Mouse (Mus musculus) cerebellum, postnatal 25 days (tissue): Measurements from ENCODE around the gene Kcnk2.

Source experiments
- DNase-seq, 2 experiments: peaks; one replicate each; pipeline ENCODE4 v3.0.0; 2021; ENCODE audit warnings: mixed read lengths in 2 of 2

Gene Kcnk2

GRCm38 (mm10) chr1:189214477-189214876, 187.6 kb downstream of the Kcnk2 start:
- DNase-seq, result no peak

DNA sequence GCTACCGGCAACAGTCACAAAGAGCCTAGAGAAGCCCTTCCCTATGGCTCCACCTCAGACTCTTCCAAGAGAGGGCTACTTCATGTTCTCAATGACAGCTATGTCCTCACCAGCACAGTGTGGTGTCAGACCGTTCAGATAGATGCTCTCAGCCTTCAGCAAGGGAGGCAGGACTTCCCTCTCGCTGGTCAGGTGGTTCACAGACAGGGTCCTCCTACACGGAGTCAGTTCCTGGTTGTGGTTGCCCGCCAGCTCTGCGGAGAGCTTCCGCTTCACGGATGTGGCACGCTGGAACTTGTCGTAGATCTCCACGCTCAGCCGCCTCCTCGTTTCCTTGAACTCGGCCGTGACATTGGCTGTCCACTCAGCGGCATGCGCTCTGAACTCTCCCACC, 192.4 kb downstream of the Kcnk2 start:
- peak; percentile 17 to 19 for DNase-seq

DNA sequence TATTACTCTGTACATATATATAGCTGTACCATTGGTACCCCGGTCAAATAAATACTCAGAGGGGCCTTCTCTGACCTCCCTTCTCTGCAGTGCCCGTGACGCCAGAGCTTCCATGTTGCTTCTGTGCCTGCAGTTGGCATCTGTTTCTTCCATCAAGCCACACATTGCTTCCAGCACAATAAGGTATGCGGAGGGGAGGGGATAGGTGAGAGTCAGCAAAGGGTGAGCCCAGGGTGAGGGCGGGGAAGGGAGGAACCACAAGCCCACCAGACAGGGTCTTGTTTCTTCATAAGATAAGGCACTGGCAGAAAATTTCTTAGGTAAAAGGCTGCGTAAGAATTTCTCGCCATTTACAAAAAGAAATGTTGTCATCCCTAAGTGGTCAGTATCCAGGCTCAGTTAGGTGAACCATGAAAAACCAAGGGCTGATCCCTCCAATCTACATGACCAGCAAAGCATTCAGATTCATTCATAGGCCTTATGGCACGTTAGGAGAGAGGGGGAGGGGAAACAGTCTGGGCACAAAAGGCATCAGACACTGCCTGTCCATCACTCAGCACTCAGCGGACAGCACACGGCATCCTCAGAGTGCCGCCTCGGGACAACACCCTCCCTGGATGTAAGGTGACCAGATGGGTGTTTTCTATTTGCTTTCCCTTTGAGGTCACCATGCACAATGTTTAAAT, 192.9 kb downstream of the Kcnk2 start:
- no peak for DNase-seq

GRCm38 (mm10) chr1:189208605-189209004, 193.5 kb downstream of the Kcnk2 start:
- no peak for DNase-seq

- DNase-seq, result no peak
Observed at GRCm38 (mm10) chr1:189195758-189196157, 206.3 kb downstream of the Kcnk2 start.

DNA sequence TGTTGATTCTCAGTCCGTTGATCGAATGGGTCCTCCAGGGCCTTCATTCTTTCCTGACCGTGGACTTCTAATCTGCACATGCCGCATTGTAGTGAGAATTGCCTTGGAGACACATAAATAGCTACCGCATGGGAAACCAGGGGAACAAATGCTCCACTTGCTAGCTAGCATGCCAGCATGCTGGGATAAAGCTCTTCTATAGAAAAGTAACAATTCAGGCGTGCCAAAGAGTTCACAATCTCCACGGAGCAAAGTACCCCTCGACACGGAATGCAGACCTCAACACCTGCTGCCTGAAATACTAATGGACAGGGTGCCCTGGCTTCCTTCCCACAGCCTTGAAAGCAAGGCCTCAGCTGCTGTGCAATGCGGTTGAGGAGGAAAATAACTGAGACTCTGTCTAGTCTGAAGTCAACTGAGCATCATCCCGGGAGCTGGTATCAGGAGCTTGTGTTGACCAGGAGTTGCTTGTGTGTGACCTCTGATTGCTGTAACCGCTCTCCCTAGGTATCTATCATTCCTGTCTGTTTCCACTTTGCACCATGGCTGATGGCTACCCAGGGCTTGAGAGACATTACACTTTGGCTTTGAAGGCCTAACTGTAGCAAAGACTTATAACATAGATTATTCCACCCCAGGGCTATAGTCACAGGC, 214.2 kb downstream of the Kcnk2 start:
- peak in 1 of 2 experiments; percentile 23 for DNase-seq

DNA sequence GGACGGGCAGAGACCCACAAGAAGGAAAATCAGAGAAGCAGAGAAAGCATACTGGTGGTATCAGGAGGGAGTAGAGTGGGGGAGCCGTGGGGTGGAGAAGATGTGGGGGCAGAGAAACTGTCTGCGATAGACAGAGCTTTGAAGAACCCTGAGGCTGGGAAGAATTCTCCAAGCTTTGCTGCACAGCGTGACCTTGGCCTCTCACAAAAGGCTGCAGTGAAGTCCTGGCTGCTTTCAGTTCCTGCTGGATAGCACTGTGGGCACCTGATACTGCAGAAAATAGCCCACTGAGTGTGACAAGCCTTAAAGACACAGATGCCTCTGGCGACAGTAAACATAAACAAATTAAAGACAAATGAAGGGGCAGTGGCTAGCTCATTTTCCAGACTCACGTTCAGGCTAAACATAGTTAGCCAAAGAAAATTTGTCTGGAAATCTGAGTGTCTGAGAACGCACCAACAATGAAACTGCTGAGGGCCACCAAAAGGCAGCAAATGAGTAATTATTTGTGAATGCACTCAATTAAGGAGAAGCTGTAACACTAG, 216.8 kb downstream of the Kcnk2 start:
- peak; percentile 11 for DNase-seq

- no peak for DNase-seq
Observed at GRCm38 (mm10) chr1:189177746-189178145, 224.3 kb downstream of the Kcnk2 start.

GRCm38 (mm10) chr1:189173479-189173878, 228.6 kb downstream of the Kcnk2 start:
- DNase-seq, result no peak

DNA sequence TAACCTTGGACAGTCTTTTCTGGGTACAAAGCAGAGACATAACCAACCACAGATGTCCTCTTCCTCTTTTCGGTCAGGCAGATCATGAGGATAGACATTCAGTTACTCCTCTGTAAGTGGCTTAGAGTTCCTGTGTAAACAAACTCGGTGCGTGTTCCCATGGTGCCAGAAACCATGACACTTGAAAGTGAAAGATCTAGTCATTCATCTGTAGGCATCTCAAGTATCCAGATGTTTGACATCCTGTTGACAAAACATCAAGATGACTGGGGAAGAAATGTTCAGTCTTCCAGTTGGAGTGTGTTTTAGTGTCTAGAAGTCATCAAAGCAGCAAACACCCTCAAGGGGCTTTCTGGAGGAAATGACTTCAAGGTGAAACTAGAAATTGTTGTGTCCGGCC, 230.9 kb downstream of the Kcnk2 start:
- no peak for DNase-seq

- no peak for DNase-seq
Observed at GRCm38 (mm10) chr1:189165756-189166155, 236.3 kb downstream of the Kcnk2 start.

DNA sequence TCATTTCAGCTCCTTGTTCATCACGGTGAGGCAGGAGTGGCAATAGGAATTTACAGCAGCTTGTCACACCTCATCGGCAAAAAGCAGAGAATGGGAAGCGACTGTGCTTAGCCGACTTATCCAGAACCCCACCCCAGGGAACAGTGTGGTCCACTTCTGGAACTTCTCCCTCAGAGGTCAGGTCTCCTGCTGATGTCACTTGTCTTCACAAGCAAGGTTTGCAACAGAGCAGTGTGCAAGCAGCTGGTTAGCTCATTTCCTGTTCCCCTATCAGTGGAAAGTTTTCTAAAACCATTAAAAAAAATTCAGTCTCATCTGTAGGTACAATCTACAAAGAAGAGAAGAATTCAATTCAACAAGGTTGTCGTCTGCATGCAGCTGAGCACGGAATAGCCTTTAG, 236.9 kb downstream of the Kcnk2 start:
- no peak for DNase-seq

GRCm38 (mm10) chr1:189164721-189165120, 237.4 kb downstream of the Kcnk2 start:
- no peak for DNase-seq

DNA sequence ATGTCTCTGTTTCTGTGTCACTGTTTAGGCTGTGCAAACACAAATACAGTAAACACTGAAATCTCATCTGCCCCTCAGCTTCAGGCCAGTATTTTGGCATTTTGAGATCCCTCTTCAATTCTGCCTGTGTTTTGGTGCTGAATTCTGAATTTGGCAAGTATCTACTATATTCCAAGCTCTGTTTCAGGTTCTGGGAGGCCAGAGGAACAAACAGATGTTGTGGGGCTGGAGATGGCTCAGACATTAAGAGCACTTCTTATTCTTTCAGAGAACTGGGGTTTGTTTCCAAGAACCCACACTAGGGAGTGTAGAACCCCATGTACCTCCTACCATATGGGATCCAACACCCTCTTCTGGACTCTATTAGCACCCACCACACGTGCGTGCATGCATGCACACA, 237.8 kb downstream of the Kcnk2 start:
- DNase-seq, result no peak
